19 mouse cellular contexts compared by ENCODE assay signal in genomic region chr13:108353781-108354180, GRCm38 (mm10). TPM values are rescaled to one million over a fixed set of nuclear protein-coding genes. Genes with fewer than 3 reads are reported as not detected.
A peak's percentile ranks its signal among the peaks of the same experiment; 100 is the strongest.
DNase-seq lines count a peak whose midpoint lies in the region; ATAC-seq and TF ChIP-seq lines count a peak whose summit lies in the region.
"Had no signal": no experiment of that assay in that cellular context is flagged by ENCODE, and none has a peak within 500 bp of the region (broad histone marks: within the 10 kb centered on the region; RNA-seq: fewer than 3 reads in every experiment).

No protein-coding gene starts in this region.

- H3K4me3 ChIP-seq in heart, embryonic 10.5 days: no peak overlapping the region
- no peak overlapping the region for H3K4me3 ChIP-seq in liver, embryonic 14.5 days (ENCODE audit: insufficient read depth in 1 of 2, low read depth in 2 of 2, low read length in 2 of 2)
- no peak overlapping the region for H3K4me3 ChIP-seq in liver, embryonic 12.5 days
- H3K4me3 ChIP-seq: limb, embryonic 10.5 days had no signal

- ATAC-seq in liver, embryonic 14.5 days (ENCODE audit: insufficient read depth): no peak
- ATAC-seq in liver, embryonic 12.5 days: no peak
- no peak for ATAC-seq in Patski
- 0 out of 2 replicates have a peak, but pooled peaks have one; percentile 47 for ATAC-seq in megakaryocyte-erythroid progenitor cell, adult 5-6 weeks (replicated peaks; ENCODE audit: low FRiP score, low TSS enrichment, poor library complexity, severe bottlenecking)
- ATAC-seq: forebrain, embryonic 16.5 days; midbrain, embryonic 16.5 days had no signal

- TF ChIP-seq EP300 in liver, embryonic 14.5 days (IDR thresholded peaks at IDR 0.05; ENCODE audit: low read depth): no peak

- peak; percentile 28 for TF ChIP-seq CTCF in liver, embryonic 14.5 days (IDR thresholded peaks at IDR 0.05; ENCODE audit: low read depth)
- TF ChIP-seq CTCF in Patski (IDR thresholded peaks at IDR 0.05): peak; percentile 45

- no peak overlapping the region for H3K27ac ChIP-seq in heart, embryonic 10.5 days
- no peak overlapping the region for H3K27ac ChIP-seq in liver, embryonic 14.5 days
- no peak overlapping the region for H3K27ac ChIP-seq in liver, embryonic 12.5 days
- H3K27ac ChIP-seq: limb, embryonic 10.5 days had no signal

- 64% methylated on average over 5 of the region's 5 CpGs for WGBS in heart, embryonic 10.5 days
- 80% methylated on average over 5 of the region's 5 CpGs for WGBS in liver, embryonic 14.5 days (ENCODE audit: insufficient replicate concordance)
- WGBS in liver, embryonic 12.5 days (ENCODE audit: insufficient replicate concordance): 76% methylated on average over 5 of the region's 5 CpGs

- POLR2A ChIA-PET in Patski (lab: Charles Lee): interaction anchor here (0.7 kb wide), 1 partner anchor 14 kb away, joined by 3 read pairs; no protein-coding TSS in a partner anchor

- no peak overlapping the region for H3K4me2 ChIP-seq in liver, embryonic 14.5 days (ENCODE audit: low read depth)
- H3K4me2 ChIP-seq in liver, embryonic 12.5 days: no peak overlapping the region
- H3K4me2 ChIP-seq: heart, embryonic 11.5 days had no signal

- CTCF ChIA-PET in Patski (lab: Charles Lee): interaction anchor here (1.0 to 2.0 kb wide), 2 partner anchors 15 to 18 kb away, joined by 3 to 5 read pairs; no protein-coding TSS in a partner anchor

- H3K36me3 ChIP-seq in heart, embryonic 10.5 days: no peaks in the 10 kb centered on the region
- no peaks in the 10 kb centered on the region for H3K36me3 ChIP-seq in liver, embryonic 14.5 days (replicated peaks; ENCODE audit: control insufficient read depth, insufficient read depth, low read depth)
- peaks cover 6% of the 10 kb centered on the region for H3K36me3 ChIP-seq in liver, embryonic 12.5 days

- in situ Hi-C loops in Patski (cut with MboI; ENCODE audit: low pct_unique_long_range_greater_than_20kb): no loop called here

- no peak overlapping the region for H3K9ac ChIP-seq in liver, embryonic 14.5 days (replicated peaks)
- no peak overlapping the region for H3K9ac ChIP-seq in liver, embryonic 12.5 days

- peaks cover 3% of the 10 kb centered on the region; the same call in 1 of the 2 replicates for H3K4me1 ChIP-seq in heart, embryonic 10.5 days
- no peaks in the 10 kb centered on the region for H3K4me1 ChIP-seq in liver, embryonic 14.5 days (replicated peaks; ENCODE audit: control insufficient read depth in 2 of 2, insufficient read depth in 2 of 2, low read length in 1 of 2)
- no peaks in the 10 kb centered on the region for H3K4me1 ChIP-seq in liver, embryonic 12.5 days
- H3K4me1 ChIP-seq: limb, embryonic 10.5 days had no signal

- DNase-seq in heart, embryonic 10.5 days (ENCODE audit: low spot score): peak; percentile 58
- DNase-seq in heart, postnatal 4 days: no peak
- no peak for DNase-seq in liver, embryonic 14.5 days (ENCODE audit: low read depth in 3 of 3, low spot score in 3 of 3)
- DNase-seq in Patski (ENCODE audit: low read depth, low spot score): no peak
- no peak for DNase-seq in right cerebral cortex, postnatal 10 days (ENCODE audit: low spot score in 2 of 2)
- DNase-seq: cerebellum, adult 9-10 months; embryo, embryonic 11 days; gastrocnemius, postnatal 14 days; kidney, adult 18-20 months; kidney, postnatal 4 days; layer of hippocampus, postnatal 36 days; right cerebral cortex, postnatal 4 days; thymus, adult 2 months had no signal

- no peaks in the 10 kb centered on the region for H3K27me3 ChIP-seq in heart, embryonic 10.5 days (ENCODE audit: insufficient read depth, poor library complexity, severe bottlenecking)
- no peaks in the 10 kb centered on the region for H3K27me3 ChIP-seq in liver, embryonic 14.5 days (ENCODE audit: control insufficient read depth, insufficient read depth, low read length)
- no peaks in the 10 kb centered on the region for H3K27me3 ChIP-seq in liver, embryonic 12.5 days (replicated peaks)
- no peaks in the 10 kb centered on the region for H3K27me3 ChIP-seq in Patski

- no peaks in the 10 kb centered on the region for H3K9me3 ChIP-seq in heart, embryonic 10.5 days
- H3K9me3 ChIP-seq in liver, embryonic 14.5 days (ENCODE audit: control insufficient read depth, low read length): no peaks in the 10 kb centered on the region
- no peaks in the 10 kb centered on the region for H3K9me3 ChIP-seq in liver, embryonic 12.5 days (replicated peaks)
- H3K9me3 ChIP-seq: limb, embryonic 10.5 days had no signal

RNA-seq across cellular contexts. Expression of gene Depdc1b, which starts 37.6 kb away (rescaled TPM):
- 6.5 and 10.0 TPM in 2 replicates for polyA plus RNA-seq in heart, embryonic 10.5 days (2016; fragmentation: Nextera tagmentation; extraction: Ambion mirVana)
- 1 to 10 TPM; 4.7 to 8.2 TPM for total RNA-seq in heart, postnatal 4 days (2021)
- polyA plus RNA-seq in liver, embryonic 14.5 days (2012; rRNA removed): 7.5 and 11.0 TPM in 2 replicates
- polyA plus RNA-seq in liver, embryonic 14.5 days (2014; fragmentation: Nextera tagmentation; extraction: Ambion mirVana): 9.5 and 11.1 TPM in 2 replicates
- polyA plus RNA-seq in liver, embryonic 12.5 days (2016; fragmentation: Nextera tagmentation; extraction: Ambion mirVana): 13.4 and 14.4 TPM in 2 replicates
- 12.2 TPM for polyA plus RNA-seq in Patski (2021)
- total RNA-seq in megakaryocyte-erythroid progenitor cell, adult 5-6 weeks (2014; fragmentation: Nextera tagmentation): 3.9 and 12.0 TPM in 2 replicates
- total RNA-seq in megakaryocyte-erythroid progenitor cell, adult 5-6 weeks (2017): 9.8 and 11.2 TPM in 2 replicates
